Mouse (Mus musculus) hindbrain, embryonic 14.5 days (tissue): ENCODE data around the gene Pkp4. TPM values are rescaled to one million over a fixed set of nuclear protein-coding genes. Genes with fewer than 3 reads are reported as not detected.

Source experiments
- ATAC-seq: fragments of 200-750 bp; cut with Nextera tagmentation; 2 replicates; pipeline ENCODE4 v1.8.0; 2017; ENCODE audit warnings: moderate number of reproducible peaks, mild to moderate bottlenecking, moderate TSS enrichment, moderate library complexity; ENCODE audit not compliant: low FRiP score
- DNase-seq: peaks from one replicate; pipeline ENCODE4 v3.0.0-alpha.2; 2015; ENCODE audit warnings: low spot score
- H3K27ac ChIP-seq: fragments of 300-500 bp; sonication (generic); 2 replicates; pipeline ENCODE4 v1.5.1; 2014; ENCODE audit warnings: mild to moderate bottlenecking, moderate library complexity
- H3K27me3 ChIP-seq: fragments of 300-500 bp; sonication (generic); 2 replicates; pipeline ENCODE4 v1.6.1; 2014; ENCODE audit warnings: mild to moderate bottlenecking, low read length, mixed read lengths; ENCODE audit not compliant: control insufficient read depth, insufficient read depth
- H3K36me3 ChIP-seq: fragments of 300-500 bp; sonication (generic); replicated peaks from 2 replicates; pipeline ENCODE4 v1.6.1; 2014; ENCODE audit not compliant: control insufficient read depth, insufficient read depth
- H3K4me1 ChIP-seq: fragments of 300-500 bp; sonication (generic); replicated peaks from 2 replicates; pipeline ENCODE4 v1.6.1; 2014; ENCODE audit warnings: antibody characterized with exemption, low read length, mixed read lengths; ENCODE audit not compliant: control insufficient read depth, insufficient read depth
- H3K4me2 ChIP-seq: fragments of 300-500 bp; sonication (generic); replicated peaks from 2 replicates; pipeline ENCODE4 v1.6.1; 2014; ENCODE audit warnings: mild to moderate bottlenecking, moderate library complexity
- H3K4me3 ChIP-seq: fragments of 300-500 bp; sonication (generic); replicated peaks from 2 replicates; pipeline ENCODE4 v1.5.1; 2014; ENCODE audit warnings: mild to moderate bottlenecking, low read length
- H3K9ac ChIP-seq: fragments of 300-500 bp; sonication (generic); 2 replicates; pipeline ENCODE4 v1.6.1; 2014
- H3K9me3 ChIP-seq: fragments of 300-500 bp; sonication (generic); 2 replicates; pipeline ENCODE4 v1.6.1; 2016; ENCODE audit warnings: low read length; ENCODE audit not compliant: control insufficient read depth
- WGBS: fragments of 180-500 bp; shearing (Covaris S2); extraction: QIAGEN DNeasy Blood & Tissue Kit; methylation state at CpG from one replicate; pipeline ENCODE4 v1.1.7; 2014; 5-methylcytosine and 5-hydroxymethylcytosine counted together
- polyA plus RNA-seq: library from polyadenylated mRNA; unstranded; fragments of >200 nt; fragmentation: Nextera tagmentation; extraction: Ambion mirVana; gene quantifications from 2 replicates; pipeline ENCODE4 v1.2.1, GENCODE M21; 2014

Gene Pkp4
- polyA plus RNA-seq, 1 experiment from 2014 or later, result 29.1 TPM

GRCm38 (mm10) chr2:59404022-59404421 lies 243.4 kb downstream of the Pkp4 start:
- DNase-seq (no peak), ATAC-seq (no peak)
- WGBS, result 67% methylated on average over 8 of the region's 8 CpGs

More at GRCm38 (mm10) chr2:59404022-59404421, 243.4 kb downstream of the Pkp4 start:
- Histone ChIP-seq H3K4me2 (no peak overlapping the region), H3K4me3 (no peak overlapping the region), H3K27ac (no peak overlapping the region), H3K9ac (no peak overlapping the region), H3K4me1 (no peaks in the 10 kb centered on the region), H3K36me3 (no peaks in the 10 kb centered on the region), H3K27me3 (no peaks in the 10 kb centered on the region), H3K9me3 (no peaks in the 10 kb centered on the region)

Other genes with a start within 250 kb of the Pkp4 start
- gene Ccdc148, start 167 bp upstream of the Pkp4 start, polyA plus RNA-seq, result 2.8 and 3.4 TPM in 2 replicates